Mouse (Mus musculus): ENCODE data around the gene Hemk1.

DNA sequence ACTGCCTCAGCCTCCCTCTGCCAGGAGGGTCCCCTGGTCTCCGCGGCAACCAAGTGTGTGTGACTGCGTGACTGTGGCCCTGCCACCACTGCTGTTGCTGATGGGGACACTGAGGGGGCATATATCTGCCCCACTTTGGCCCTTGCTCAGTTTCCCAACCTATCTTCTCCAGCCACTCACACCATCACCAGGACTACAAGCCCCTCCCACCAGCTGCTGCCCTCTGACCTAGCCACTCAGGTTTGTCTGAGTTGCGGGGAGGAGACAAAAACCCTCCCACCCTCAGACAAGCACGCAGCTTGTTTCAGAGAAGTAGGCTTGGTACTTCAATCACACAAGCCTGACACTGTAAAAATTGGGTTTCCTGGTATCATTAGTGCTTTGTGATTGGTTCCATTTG, 37.3 kb upstream of the Hemk1 start:
- no peak for TF ChIP-seq CTCF (IDR thresholded peaks at IDR 0.05; ENCODE audit: control insufficient read depth, insufficient read depth, insufficient replicate concordance, low read depth, low read length)
- TF ChIP-seq POLR2A (IDR thresholded peaks at IDR 0.05; ENCODE audit: control insufficient read depth, low read depth, low read length), result no peak

Data from testis, adult 2 months (tissue).